Mouse (Mus musculus): Measurements from ENCODE around the gene Bcl2. TPM values are rescaled to one million over a fixed set of nuclear protein-coding genes. Genes with fewer than 3 reads are reported as not detected.

The Bcl2 gene
- polyA plus RNA-seq, 1 experiment: 10.7 TPM

DNA sequence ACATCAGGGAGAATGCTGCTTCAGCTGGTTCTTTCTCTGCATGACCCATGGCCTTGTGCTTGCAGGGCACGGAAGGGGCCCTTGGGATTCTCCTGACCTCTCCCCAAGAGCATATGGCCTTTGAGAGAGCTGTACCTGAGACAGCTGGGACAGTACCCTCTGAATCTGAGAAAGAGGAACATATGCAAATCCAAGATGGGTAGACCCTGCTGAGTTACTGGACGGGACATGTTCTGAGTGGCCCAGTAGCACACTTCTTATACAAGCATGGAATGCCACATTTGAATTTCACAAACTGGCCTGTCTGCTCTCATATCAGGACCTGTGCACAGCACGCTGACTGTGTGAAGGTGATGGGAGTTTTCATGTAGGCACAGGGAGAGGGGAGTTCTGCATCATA is 31.2 kb downstream of the Bcl2 start:
- H3K27me3 ChIP-seq (ENCODE audit: control insufficient read depth, insufficient read depth, low read length): no peaks in the 10 kb centered on the region
- 96% methylated on average over 3 of the region's 3 CpGs for WGBS
- peaks cover 14% of the 10 kb centered on the region for H3K4me1 ChIP-seq (replicated peaks; ENCODE audit: control insufficient read depth, insufficient read depth, low read length)
- no peak overlapping the region for H3K4me3 ChIP-seq (ENCODE audit: control insufficient read depth, insufficient read depth, low read length)
- no peak for TF ChIP-seq POLR2A (IDR thresholded peaks at IDR 0.05; ENCODE audit: control insufficient read depth, extremely low read depth, insufficient read depth, low read length, poor library complexity)
- no peak for TF ChIP-seq CTCF (IDR thresholded peaks at IDR 0.05; ENCODE audit: borderline replicate concordance, control insufficient read depth, extremely low read depth, insufficient read depth, low read length, poor library complexity)
- no peak overlapping the region for H3K27ac ChIP-seq (ENCODE audit: control insufficient read depth, insufficient read depth, low read length)
- no peak for DNase-seq
- no peaks in the 10 kb centered on the region for H3K36me3 ChIP-seq (ENCODE audit: control insufficient read depth, insufficient read depth, low read length)

GRCm38 (mm10) chr1:106679800-106680515 is 34.1 kb downstream of the Bcl2 start:
- H3K4me1 ChIP-seq (replicated peaks; ENCODE audit: control insufficient read depth, insufficient read depth, low read length): peaks cover 4% of the 10 kb centered on the region
- no peaks in the 10 kb centered on the region for H3K27me3 ChIP-seq (ENCODE audit: control insufficient read depth, insufficient read depth, low read length)
- no peak overlapping the region for H3K4me3 ChIP-seq (ENCODE audit: control insufficient read depth, insufficient read depth, low read length)
- TF ChIP-seq POLR2A (IDR thresholded peaks at IDR 0.05; ENCODE audit: control insufficient read depth, extremely low read depth, insufficient read depth, low read length, poor library complexity) (no peak), CTCF (IDR thresholded peaks at IDR 0.05; ENCODE audit: borderline replicate concordance, control insufficient read depth, extremely low read depth, insufficient read depth, low read length, poor library complexity) (no peak)
- 96% methylated on average over 6 of the region's 6 CpGs for WGBS
- no peaks in the 10 kb centered on the region for H3K36me3 ChIP-seq (ENCODE audit: control insufficient read depth, insufficient read depth, low read length)
- no peak overlapping the region for H3K27ac ChIP-seq (ENCODE audit: control insufficient read depth, insufficient read depth, low read length)
- DNase-seq: no peak

- H3K27ac ChIP-seq (ENCODE audit: control insufficient read depth, insufficient read depth, low read length): no peak overlapping the region
- no peak for DNase-seq
- H3K4me1 ChIP-seq (replicated peaks; ENCODE audit: control insufficient read depth, insufficient read depth, low read length): no peaks in the 10 kb centered on the region; the same call in 1 of the 2 replicates
- no peaks in the 10 kb centered on the region for H3K27me3 ChIP-seq (ENCODE audit: control insufficient read depth, insufficient read depth, low read length)
- H3K4me3 ChIP-seq (ENCODE audit: control insufficient read depth, insufficient read depth, low read length): no peak overlapping the region
- 76% methylated on average over 5 of the region's 5 CpGs for WGBS
- H3K36me3 ChIP-seq (ENCODE audit: control insufficient read depth, insufficient read depth, low read length): no peaks in the 10 kb centered on the region
- TF ChIP-seq POLR2A (IDR thresholded peaks at IDR 0.05; ENCODE audit: control insufficient read depth, extremely low read depth, insufficient read depth, low read length, poor library complexity) (no peak), CTCF (IDR thresholded peaks at IDR 0.05; ENCODE audit: borderline replicate concordance, control insufficient read depth, extremely low read depth, insufficient read depth, low read length, poor library complexity) (no peak)
Measured at GRCm38 (mm10) chr1:106678060-106678478, 36.0 kb downstream of the Bcl2 start.

GRCm38 (mm10) chr1:106666140-106667088 is 47.7 kb downstream of the Bcl2 start:
- no peak for DNase-seq
- no peak overlapping the region for H3K27ac ChIP-seq (ENCODE audit: control insufficient read depth, insufficient read depth, low read length)
- peaks cover 4% of the 10 kb centered on the region; the same call in 1 of the 2 replicates for H3K4me1 ChIP-seq (replicated peaks; ENCODE audit: control insufficient read depth, insufficient read depth, low read length)
- TF ChIP-seq POLR2A (IDR thresholded peaks at IDR 0.05; ENCODE audit: control insufficient read depth, extremely low read depth, insufficient read depth, low read length, poor library complexity) (no peak), CTCF (IDR thresholded peaks at IDR 0.05; ENCODE audit: borderline replicate concordance, control insufficient read depth, extremely low read depth, insufficient read depth, low read length, poor library complexity) (no peak)
- WGBS: 87% methylated on average over 8 of the region's 8 CpGs
- no peaks in the 10 kb centered on the region for H3K36me3 ChIP-seq (ENCODE audit: control insufficient read depth, insufficient read depth, low read length)
- no peak overlapping the region for H3K4me3 ChIP-seq (ENCODE audit: control insufficient read depth, insufficient read depth, low read length)
- H3K27me3 ChIP-seq (ENCODE audit: control insufficient read depth, insufficient read depth, low read length): no peaks in the 10 kb centered on the region

- H3K27me3 ChIP-seq (ENCODE audit: control insufficient read depth, insufficient read depth, low read length): no peaks in the 10 kb centered on the region
- H3K4me1 ChIP-seq (replicated peaks; ENCODE audit: control insufficient read depth, insufficient read depth, low read length): peaks cover 4% of the 10 kb centered on the region; the same call in 1 of the 2 replicates
- no peak overlapping the region for H3K4me3 ChIP-seq (ENCODE audit: control insufficient read depth, insufficient read depth, low read length)
- no peak for DNase-seq
- no peak overlapping the region for H3K27ac ChIP-seq (ENCODE audit: control insufficient read depth, insufficient read depth, low read length)
- 97% methylated on average over 1 of the region's 1 CpGs for WGBS
- no peaks in the 10 kb centered on the region for H3K36me3 ChIP-seq (ENCODE audit: control insufficient read depth, insufficient read depth, low read length)
- TF ChIP-seq CTCF (IDR thresholded peaks at IDR 0.05; ENCODE audit: borderline replicate concordance, control insufficient read depth, extremely low read depth, insufficient read depth, low read length, poor library complexity) (no peak), POLR2A (IDR thresholded peaks at IDR 0.05; ENCODE audit: control insufficient read depth, extremely low read depth, insufficient read depth, low read length, poor library complexity) (no peak)
Measured at GRCm38 (mm10) chr1:106664978-106665377, 49.1 kb downstream of the Bcl2 start.

GRCm38 (mm10) chr1:106662486-106662885 is 51.6 kb downstream of the Bcl2 start:
- Histone ChIP-seq H3K27me3 (ENCODE audit: control insufficient read depth, insufficient read depth, low read length) (no peaks in the 10 kb centered on the region), H3K4me1 (replicated peaks; ENCODE audit: control insufficient read depth, insufficient read depth, low read length) (peaks cover 4% of the 10 kb centered on the region; the same call in 1 of the 2 replicates), H3K4me3 (ENCODE audit: control insufficient read depth, insufficient read depth, low read length) (no peak overlapping the region), H3K27ac (ENCODE audit: control insufficient read depth, insufficient read depth, low read length) (no peak overlapping the region), H3K36me3 (ENCODE audit: control insufficient read depth, insufficient read depth, low read length) (no peaks in the 10 kb centered on the region)
- 90% methylated on average over 5 of the region's 5 CpGs for WGBS
- TF ChIP-seq POLR2A (IDR thresholded peaks at IDR 0.05; ENCODE audit: control insufficient read depth, extremely low read depth, insufficient read depth, low read length, poor library complexity): no peak
- no peak for TF ChIP-seq CTCF (IDR thresholded peaks at IDR 0.05; ENCODE audit: borderline replicate concordance, control insufficient read depth, extremely low read depth, insufficient read depth, low read length, poor library complexity)
- no peak for DNase-seq

All from thymus, adult 2 months (tissue).